Mouse (Mus musculus): ENCODE data around the gene Rangap1.

Rangap1 gene

DNA sequence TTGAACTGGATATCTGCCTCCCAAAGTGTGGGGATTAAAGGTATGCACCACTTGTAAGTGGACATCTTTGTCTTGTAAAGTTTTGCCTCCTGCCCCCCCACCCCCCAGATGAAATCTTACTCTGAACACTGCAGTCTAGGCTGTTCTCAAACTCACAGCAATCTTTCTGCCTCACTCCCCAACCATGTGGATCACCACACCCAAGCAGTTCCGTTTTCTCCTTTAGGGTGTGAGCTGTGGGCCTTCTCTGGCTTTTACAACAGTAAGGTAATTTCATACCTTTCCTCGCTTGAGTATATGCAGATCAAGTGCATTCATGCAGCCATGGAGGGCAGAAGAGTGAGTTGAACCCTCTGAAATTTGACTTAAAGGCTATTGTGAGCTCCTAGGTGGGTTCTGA is 45.2 kb downstream of the Rangap1 start:
- ATAC-seq (ENCODE audit: insufficient number of reproducible peaks, low FRiP score, low TSS enrichment) = no peak

DNA sequence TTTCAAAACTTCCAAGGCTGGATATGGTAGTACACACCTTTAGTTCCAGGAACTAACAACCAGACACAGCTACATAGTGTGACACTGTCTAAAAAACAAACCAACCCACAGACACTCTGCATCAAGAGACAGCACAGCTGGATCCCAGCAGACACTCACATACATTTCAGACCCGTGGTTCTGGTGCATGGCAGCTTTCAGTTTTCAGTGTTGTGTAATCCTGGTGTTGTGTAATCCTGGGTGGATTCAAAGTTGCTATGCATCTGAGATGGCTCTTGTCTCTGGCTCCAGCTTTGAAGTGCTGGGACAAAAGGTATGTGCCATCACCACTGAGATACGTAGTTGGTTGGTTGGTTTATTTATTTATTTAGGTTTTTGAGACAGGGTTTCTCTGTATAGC is 46.8 kb downstream of the Rangap1 start:
- no peak for ATAC-seq (ENCODE audit: insufficient number of reproducible peaks, low FRiP score, low TSS enrichment)

DNA sequence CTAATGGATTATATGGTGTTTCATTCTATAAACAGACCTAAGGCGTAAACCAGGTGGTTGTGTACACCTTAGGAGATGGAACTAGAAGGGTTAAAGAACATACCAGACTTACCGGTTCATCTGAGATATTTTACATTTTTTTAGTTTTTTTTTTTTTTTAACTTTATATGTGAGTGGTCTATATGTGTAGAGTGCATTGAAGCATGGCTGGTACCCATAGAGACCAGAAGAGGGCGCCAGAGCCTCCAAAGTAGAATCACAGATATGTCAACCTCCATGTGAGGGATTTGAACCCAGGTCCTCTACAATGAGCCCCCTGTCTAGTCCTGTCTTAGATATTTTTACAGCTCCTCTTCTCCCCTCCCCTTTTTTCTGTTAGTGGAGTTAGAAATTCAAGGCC is 47.5 kb downstream of the Rangap1 start:
- ATAC-seq (ENCODE audit: insufficient number of reproducible peaks, low FRiP score, low TSS enrichment) = no peak

DNA sequence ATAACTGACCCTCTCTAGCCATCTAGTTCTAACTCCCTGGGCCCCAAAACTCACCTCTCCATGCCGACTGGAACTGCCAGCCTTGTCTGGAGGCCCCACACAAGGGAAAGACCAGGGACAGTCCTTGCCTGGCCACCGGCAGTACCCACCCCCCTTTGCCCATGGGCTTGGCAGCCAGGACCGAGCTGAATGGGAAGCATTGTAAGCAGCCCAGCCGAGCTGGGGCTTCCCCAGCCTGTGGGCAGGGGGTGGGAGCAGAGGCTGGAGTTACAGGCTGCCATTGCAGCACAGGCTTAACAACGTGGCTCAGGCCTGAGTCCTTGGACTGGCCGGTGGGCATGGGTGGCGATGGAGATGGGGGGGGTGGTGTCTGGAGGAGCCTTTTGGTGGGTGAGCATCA is 48.2 kb downstream of the Rangap1 start, which contains the start of gene Chadl:
Gene Chadl (minus strand): TSS at position 113 of the 400 bp plus-strand sequence.
- ATAC-seq (ENCODE audit: insufficient number of reproducible peaks, low FRiP score, low TSS enrichment) = no peak

DNA sequence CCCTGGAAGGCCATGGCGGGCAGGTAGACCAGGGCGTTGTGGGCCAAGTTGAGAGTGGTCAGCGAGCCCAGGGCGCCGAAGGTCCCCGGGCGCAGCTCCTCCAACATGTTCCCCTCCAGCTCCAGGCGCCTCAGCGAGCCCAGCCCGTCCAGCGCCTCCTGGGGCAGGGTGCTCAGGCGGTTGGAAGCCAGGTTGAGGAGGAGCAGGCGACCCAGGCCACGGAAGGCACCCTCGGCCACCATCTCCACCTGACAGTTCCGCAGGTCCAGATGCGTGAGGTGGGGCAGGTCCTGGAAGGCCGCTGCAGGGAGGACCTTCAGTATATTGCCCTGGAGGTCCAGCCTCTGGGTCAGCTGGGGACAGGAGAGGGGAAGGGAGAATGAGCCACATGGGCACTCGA is 50.4 kb downstream of the Rangap1 start:
- ATAC-seq (ENCODE audit: insufficient number of reproducible peaks, low FRiP score, low TSS enrichment) = no peak

DNA sequence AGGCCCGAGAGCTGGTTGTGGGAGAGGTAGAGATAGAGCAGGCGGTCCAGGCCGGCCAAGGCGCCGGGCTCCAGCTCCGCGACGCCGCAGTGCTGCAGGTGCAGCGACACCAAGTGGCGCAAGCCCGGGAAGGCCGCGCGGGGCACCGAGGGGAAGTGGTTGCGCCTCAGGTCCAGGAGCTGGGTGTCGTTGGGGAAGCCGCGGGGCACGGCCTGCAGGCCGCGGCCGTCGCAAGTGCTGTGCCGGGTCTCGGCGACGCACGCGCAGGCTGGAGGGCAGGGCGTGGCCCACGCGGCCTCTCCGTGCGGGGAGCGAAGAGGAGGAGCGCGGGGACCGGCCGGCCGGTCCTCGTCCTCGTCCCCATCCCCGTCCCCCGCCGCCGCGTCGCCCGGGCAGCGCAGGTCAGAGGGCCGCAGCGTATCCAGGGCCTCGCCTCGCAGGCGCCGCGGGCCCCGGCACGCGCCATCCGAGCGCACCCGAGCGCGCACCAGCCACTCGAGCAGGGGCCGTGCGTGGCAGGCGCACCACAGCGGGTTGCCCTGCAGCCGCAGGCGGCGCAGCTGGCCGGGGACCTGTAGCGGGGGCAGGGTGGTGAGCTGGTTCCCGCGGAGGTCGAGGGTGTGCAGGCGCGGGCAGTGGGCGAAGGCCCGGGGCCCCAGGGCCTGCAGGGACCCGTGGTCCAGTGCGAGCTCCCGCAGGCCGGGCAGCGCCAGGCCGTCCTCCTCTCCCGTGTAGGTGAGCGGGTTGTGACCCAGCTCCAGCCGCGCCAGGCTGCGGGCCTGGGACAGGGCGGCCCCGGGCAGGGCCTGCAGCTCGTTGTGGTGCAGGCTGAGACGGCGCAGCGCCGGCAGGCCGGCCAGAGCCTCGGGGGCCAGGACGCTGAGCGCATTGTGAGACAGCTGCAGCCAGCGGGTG is 51.1 kb downstream of the Rangap1 start:
- ATAC-seq (ENCODE audit: insufficient number of reproducible peaks, low FRiP score, low TSS enrichment) = peak; percentile 77

DNA sequence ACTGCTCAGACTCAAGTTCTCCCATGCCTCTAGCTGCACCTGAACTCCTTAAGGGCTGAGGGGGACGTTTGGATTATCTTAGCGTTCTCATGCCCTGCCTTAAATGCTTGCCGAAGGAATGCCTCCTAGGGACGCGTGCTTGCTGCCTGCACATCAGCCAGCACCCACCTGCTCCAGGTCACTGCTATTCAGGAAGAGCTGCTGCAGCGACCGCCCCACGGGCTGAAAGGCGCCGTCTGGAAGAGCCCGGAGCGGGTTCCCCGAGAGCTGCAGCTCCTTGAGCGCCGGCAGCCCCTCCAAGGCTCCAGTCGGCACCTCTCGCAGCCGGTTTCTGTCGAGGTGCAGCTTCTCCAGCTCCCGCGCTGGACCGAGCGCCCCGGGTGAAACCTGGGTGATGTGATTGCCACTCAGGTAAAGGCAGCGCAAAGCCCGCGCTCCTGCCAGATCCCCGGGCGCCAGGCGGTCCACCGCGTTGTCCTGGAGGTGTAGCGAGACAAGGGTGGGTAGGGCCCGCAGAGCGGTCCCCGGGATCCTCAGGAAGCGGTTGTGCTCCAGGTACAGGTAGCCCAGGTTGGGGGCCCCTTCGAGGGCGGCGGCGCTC is 51.9 kb downstream of the Rangap1 start:
- ATAC-seq (ENCODE audit: insufficient number of reproducible peaks, low FRiP score, low TSS enrichment) = no peak

DNA sequence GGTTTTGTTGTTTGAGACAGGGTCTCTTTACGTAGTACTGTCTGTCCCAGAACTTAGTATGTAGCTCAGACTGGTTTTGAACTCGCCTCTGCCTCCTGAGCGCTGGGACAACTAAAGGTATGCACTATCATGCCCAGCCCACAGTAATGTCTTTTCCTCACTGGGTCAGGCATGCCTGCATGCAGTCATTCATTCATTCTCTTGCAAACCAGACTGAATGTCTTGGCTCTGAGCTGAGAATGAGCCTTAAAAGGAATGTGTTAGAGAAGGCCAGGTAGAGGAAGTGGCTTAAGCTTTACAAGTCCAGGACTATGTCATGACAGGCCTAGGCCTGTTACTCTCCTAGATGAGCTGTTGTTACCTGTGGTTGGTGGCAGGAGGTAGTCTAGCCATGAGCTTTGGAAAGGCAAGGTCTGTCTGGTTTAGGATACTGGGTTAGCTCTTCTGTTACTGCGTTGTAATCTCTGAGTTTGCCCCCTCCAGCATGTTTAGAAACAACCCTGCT is 65.0 kb downstream of the Rangap1 start:
- ATAC-seq (ENCODE audit: insufficient number of reproducible peaks, low FRiP score, low TSS enrichment) = no peak

DNA sequence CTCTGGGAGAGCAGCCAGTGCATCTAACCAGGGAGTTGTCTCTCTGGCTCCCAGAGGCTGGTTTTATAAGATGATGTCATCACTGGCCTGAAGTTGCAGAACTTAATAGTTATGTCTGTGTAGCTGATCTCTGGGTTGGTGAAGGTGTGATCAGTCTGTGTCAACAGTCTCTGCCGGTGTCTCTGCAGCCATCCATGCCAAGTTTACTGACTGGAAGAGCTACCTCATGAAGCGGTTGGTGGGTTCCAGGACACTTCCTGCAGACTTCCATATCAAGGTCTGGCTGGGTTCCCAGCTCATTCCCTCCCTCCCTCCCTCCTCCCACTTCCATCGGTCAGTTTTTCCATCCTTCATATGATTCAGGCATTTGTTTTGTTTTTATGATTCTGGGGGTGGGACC is 68.7 kb downstream of the Rangap1 start:
- ATAC-seq (ENCODE audit: insufficient number of reproducible peaks, low FRiP score, low TSS enrichment) = no peak

DNA sequence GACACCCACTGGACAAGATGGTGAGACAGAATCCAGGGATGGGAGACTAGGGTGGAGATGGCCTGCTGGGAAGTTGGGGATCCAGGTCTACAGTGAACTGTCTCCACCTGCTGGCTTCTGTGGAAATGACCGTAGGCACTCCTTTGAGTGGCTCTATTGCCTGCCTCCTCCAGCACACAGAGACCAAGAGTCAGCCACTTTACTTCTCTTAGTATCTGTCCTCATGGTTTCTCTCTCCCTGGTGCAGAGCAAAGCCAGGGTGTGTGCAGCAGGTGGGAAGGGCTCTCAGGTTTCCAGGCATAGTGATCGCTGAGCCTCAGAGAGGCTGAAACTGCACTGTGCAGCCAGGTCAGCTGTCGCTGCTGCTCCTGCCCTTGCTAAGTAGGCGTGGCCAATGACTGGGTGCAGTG is 75.1 kb downstream of the Rangap1 start:
- no peak for ATAC-seq (ENCODE audit: insufficient number of reproducible peaks, low FRiP score, low TSS enrichment)

DNA sequence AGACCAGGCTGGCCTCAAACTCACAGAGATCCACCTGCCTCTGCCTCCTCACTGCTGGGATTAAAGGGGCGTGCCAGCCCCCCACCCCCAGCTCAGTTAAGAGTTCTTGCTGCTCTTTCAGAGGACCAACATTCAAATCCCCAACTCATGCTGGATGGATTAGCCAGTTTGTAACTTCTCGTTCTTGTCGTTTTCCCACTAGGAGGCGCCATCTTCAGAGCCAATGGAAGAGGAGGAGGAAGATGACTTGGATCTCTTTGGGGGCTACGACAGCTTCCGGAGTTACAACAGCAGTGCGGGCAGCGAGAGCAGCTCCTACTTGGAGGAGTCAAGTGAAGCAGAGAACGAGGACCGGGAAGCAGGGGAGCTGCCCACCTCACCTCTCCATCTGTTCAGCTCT is 78.4 kb downstream of the Rangap1 start:
- no peak for ATAC-seq (ENCODE audit: insufficient number of reproducible peaks, low FRiP score, low TSS enrichment)

DNA sequence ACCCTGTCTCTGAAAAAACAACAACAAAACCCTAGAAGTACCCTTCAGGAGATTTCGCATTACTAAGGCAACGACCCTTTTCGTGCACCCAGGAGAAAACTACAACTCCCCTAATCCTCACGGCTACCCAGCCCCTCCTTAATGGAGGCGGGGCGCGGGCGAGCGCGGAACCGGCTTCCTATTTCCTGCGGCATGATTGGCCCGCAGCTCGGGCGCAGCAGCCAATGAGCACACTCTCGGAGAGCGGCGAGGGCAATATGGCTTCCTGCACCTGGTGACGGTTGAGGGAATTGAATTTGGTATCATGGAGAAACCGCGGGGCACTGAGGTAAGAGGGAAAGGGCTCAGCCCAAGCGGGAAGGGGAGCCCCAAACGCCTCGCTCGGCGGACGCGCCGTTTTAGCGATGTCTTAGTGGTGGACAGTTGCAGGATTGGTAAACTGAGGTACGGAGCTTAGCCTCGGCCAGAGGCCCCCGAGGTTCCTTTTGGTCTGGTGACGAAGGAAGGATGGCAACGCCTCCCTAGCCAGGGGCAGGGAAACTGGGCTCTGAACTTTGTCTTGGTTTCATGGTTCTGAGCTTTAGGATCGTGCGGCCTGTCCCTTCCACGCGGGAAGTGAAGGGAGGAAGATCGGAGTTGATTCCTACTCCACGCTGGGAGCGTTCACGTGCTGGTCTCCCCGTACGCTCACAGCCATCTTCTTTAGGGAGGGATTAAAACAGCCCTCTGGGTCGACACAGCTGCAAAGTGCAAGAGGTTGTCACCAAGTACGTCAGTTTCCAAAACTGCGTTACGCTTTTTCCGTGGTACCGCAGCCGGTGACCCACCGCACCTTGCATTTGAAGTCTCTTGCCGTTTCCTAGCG is 81.4 kb downstream of the Rangap1 start, which contains the start of gene L3mbtl2:
Gene L3mbtl2 (plus strand): TSS at position 193 of the 865 bp plus-strand sequence.
- ATAC-seq (ENCODE audit: insufficient number of reproducible peaks, low FRiP score, low TSS enrichment) = peak; percentile 97

DNA sequence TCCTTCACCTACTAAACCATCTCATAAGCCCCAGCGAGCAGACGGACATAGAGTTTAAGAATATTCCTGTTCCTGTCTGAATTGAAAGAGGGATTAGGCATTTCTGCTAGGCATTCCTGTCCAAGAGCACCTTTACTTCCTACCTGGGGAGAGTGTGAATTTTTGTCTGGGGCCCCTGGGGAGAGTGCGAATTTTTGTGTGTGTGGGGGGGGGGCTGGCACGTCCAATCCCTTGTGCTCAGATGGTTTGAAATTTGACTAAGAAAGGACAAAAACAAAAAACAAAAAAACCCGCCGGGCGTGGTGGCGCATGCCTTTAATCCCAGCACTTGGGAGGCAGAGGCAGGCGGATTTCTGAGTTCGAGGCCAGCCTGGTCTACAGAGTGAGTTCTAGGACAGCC is 82.0 kb downstream of the Rangap1 start:
- ATAC-seq (ENCODE audit: insufficient number of reproducible peaks, low FRiP score, low TSS enrichment) = no peak

DNA sequence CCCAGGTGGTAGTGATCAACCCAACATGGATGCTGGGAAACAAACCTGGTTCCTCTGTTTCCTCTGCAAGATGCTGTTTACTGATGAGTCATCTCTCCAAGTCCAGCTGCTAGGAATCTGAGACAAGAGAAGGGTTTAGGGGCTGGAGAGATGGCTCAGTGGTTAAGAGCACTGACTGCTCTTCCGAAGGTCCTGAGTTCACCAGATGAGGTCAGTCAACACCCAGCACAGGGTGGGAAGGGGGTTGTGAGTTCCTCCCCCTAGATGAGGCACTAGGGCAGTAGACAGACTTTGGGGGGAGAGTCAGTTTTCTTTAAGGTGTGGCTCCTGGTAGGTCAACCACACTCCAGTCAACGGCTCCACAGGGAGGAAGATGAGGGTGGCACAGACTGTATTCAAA is 83.6 kb downstream of the Rangap1 start:
- no peak for ATAC-seq (ENCODE audit: insufficient number of reproducible peaks, low FRiP score, low TSS enrichment)
